8 mouse cellular contexts compared by ENCODE assay signal in genomic region chr12:54655292-54656038, GRCm38 (mm10). TPM values are rescaled to one million over a fixed set of nuclear protein-coding genes. Genes with fewer than 3 reads are reported as not detected.
DNase-seq lines count a peak whose midpoint lies in the region; ATAC-seq and TF ChIP-seq lines count a peak whose summit lies in the region.

No protein-coding gene starts in this region.

- peak overlapping the region; percentile 95 for H3K27ac ChIP-seq in forebrain, embryonic 10.5 days
- peak overlapping the region; percentile 81 for H3K27ac ChIP-seq in liver, embryonic 12.5 days

- peaks cover 27% of the 10 kb centered on the region for H3K36me3 ChIP-seq in G1E (replicated peaks)
- H3K36me3 ChIP-seq in forebrain, embryonic 10.5 days (replicated peaks), result peaks cover 11% of the 10 kb centered on the region
- H3K36me3 ChIP-seq in liver, embryonic 12.5 days, result peaks cover 3% of the 10 kb centered on the region

- H3K9me3 ChIP-seq in G1E (replicated peaks), result no peaks in the 10 kb centered on the region
- no peaks in the 10 kb centered on the region for H3K9me3 ChIP-seq in forebrain, embryonic 10.5 days
- no peaks in the 10 kb centered on the region for H3K9me3 ChIP-seq in liver, embryonic 12.5 days (replicated peaks)

- H3K27me3 ChIP-seq in G1E (ENCODE audit: insufficient read depth, low read length), result no peaks in the 10 kb centered on the region
- H3K27me3 ChIP-seq in forebrain, embryonic 10.5 days (ENCODE audit: poor library complexity, severe bottlenecking), result peaks cover 6% of the 10 kb centered on the region; the same call in 1 of the 2 replicates
- no peaks in the 10 kb centered on the region for H3K27me3 ChIP-seq in liver, embryonic 12.5 days (replicated peaks)

- DNase-seq in kidney, adult 9 months, result peak; percentile 19
- DNase-seq in kidney, postnatal 14 days, result no peak
- no peak for DNase-seq in G1E (ENCODE audit: low spot score)
- DNase-seq in forebrain, embryonic 10.5 days (ENCODE audit: extremely low spot score, low spot score), result no peak
- DNase-seq in urinary bladder, postnatal 25 days (ENCODE audit: low spot score), result no peak
- DNase-seq in gastrocnemius, postnatal 4 days (ENCODE audit: low spot score in 2 of 2), result no peak
- DNase-seq in layer of hippocampus, postnatal 25 days (ENCODE audit: extremely low spot score in 1 of 2, low spot score in 1 of 2), result no peak

- H3K9ac ChIP-seq in liver, embryonic 12.5 days, result peak overlapping the region; percentile 86

- peak; percentile 9; the same call in 1 of the 2 replicates for ATAC-seq in G1E (ENCODE audit: extremely low read depth, insufficient number of reproducible peaks, low FRiP score, poor library complexity, severe bottlenecking)
- ATAC-seq in liver, embryonic 12.5 days, result no peak

- H3K4me1 ChIP-seq in G1E (ENCODE audit: insufficient read depth, low read depth, low read length), result peaks cover 50% of the 10 kb centered on the region
- peaks cover 35% of the 10 kb centered on the region for H3K4me1 ChIP-seq in forebrain, embryonic 10.5 days
- peaks cover 53% of the 10 kb centered on the region for H3K4me1 ChIP-seq in liver, embryonic 12.5 days

- WGBS in forebrain, embryonic 10.5 days, result 37% methylated on average over 16 of the region's 16 CpGs
- WGBS in liver, embryonic 12.5 days (ENCODE audit: insufficient replicate concordance), result 18% methylated on average over 16 of the region's 16 CpGs

- H3K4me3 ChIP-seq in G1E (ENCODE audit: low read depth, low read length), result peak overlapping the region; percentile 82
- peak overlapping the region; percentile 73 for H3K4me3 ChIP-seq in forebrain, embryonic 10.5 days
- H3K4me3 ChIP-seq in liver, embryonic 12.5 days, result peak overlapping the region; percentile 81

- no peak for TF ChIP-seq CTCF in G1E (IDR thresholded peaks at IDR 0.05; ENCODE audit: low read depth, low read length)

- H3K4me2 ChIP-seq in liver, embryonic 12.5 days, result peak overlapping the region; percentile 90

RNA-seq across cellular contexts. Expression of gene Sptssa, which starts 0.9 kb away (rescaled TPM):
- total RNA-seq in G1E (2014; fragmentation: Nextera tagmentation) (50.6 and 51.8 TPM in 2 replicates), G1E (2017) (288 and 294 TPM in 2 replicates)
- 20.1 and 24.3 TPM in 2 replicates for polyA plus RNA-seq in G1E (2012)
- polyA plus RNA-seq in forebrain, embryonic 10.5 days (2016; fragmentation: Nextera tagmentation; extraction: Ambion mirVana), result 163 and 165 TPM in 2 replicates
- polyA plus RNA-seq in liver, embryonic 12.5 days (2016; fragmentation: Nextera tagmentation; extraction: Ambion mirVana), result 58.8 and 58.9 TPM in 2 replicates
- total RNA-seq in gastrocnemius, postnatal 4 days (2021), result 10 to 100 TPM; 46.8 to 51.3 TPM
- total RNA-seq in layer of hippocampus, postnatal 25 days (2021), result 10 to 100 TPM; 25.5 to 30.0 TPM

RNA-seq across cellular contexts. Expression of gene Eapp, which starts 40.2 kb away (rescaled TPM):
- 53.2 and 70.6 TPM in 2 replicates for total RNA-seq in G1E (2014; fragmentation: Nextera tagmentation)
- total RNA-seq in G1E (2017), result 84.9 and 106 TPM in 2 replicates
- 59.6 and 98.9 TPM in 2 replicates for polyA plus RNA-seq in G1E (2012)
- polyA plus RNA-seq in forebrain, embryonic 10.5 days (2016; fragmentation: Nextera tagmentation; extraction: Ambion mirVana), result 69.7 and 74.0 TPM in 2 replicates
- polyA plus RNA-seq in liver, embryonic 12.5 days (2016; fragmentation: Nextera tagmentation; extraction: Ambion mirVana), result 47.1 and 48.3 TPM in 2 replicates
- total RNA-seq in gastrocnemius, postnatal 4 days (2021), result 10 to 100 TPM; 25.3 to 32.0 TPM
- 10 to 100 TPM; 41.3 to 44.9 TPM for total RNA-seq in layer of hippocampus, postnatal 25 days (2021)
